Mouse (Mus musculus) MEL-GATA-1-ER (cell line): Measurements from ENCODE around the gene Znhit3.

ENCODE experiments used
- DNase-seq: peaks from one replicate; pipeline ENCODE4 v3.0.0-alpha.2; 2012; ENCODE audit warnings: low read depth; ENCODE audit errors: extremely low read depth

The Znhit3 gene

DNA sequence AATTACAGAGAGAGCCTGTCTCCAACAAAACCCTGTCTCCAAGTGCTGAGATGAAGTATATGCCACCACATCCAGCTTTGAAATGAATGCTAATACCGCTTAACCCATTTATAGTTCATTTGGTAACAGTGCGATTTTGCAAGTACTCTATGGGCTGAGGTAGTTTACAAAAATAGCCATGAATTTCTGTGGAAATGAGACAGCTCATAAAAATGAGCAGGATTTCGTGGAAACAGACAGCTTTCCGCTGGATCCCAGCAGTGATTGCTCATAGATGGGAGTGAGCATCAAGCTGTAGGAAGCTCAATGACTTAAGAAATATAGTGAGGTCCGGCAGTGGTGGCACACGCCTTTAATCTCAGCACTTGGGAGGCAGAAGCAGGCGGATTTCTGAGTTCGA lies 4.8 kb upstream of the Znhit3 start:
- no peak for DNase-seq

- DNase-seq = no peak
Observed at GRCm38 (mm10) chr11:84919951-84920350, 3.8 kb upstream of the Znhit3 start.

DNA sequence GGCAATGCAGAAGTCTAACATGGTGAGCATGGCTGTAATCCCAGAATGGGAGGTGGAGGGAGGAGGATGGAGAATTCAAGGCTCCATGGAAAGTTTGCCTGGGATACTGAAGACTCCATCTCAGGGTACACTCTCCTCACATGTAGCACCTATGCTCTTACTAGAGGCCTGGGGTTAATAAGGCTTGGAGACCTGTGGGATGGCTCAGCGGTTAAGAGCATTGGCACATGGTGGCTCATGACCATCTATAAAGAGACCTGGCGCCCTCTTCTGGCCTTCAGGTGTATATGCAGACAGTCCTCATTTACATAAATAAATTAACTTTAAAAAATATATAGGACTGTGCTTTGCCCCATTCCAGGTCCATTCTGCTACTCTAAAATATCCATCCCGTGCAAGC lies 3.1 kb upstream of the Znhit3 start:
- peak; percentile 71 for DNase-seq

GRCm38 (mm10) chr11:84918425-84918824 lies 2.3 kb upstream of the Znhit3 start:
- DNase-seq = peak; percentile 78

- DNase-seq = no peak
Observed at GRCm38 (mm10) chr11:84916703-84917300, 636 bp upstream of the Znhit3 start.

DNA sequence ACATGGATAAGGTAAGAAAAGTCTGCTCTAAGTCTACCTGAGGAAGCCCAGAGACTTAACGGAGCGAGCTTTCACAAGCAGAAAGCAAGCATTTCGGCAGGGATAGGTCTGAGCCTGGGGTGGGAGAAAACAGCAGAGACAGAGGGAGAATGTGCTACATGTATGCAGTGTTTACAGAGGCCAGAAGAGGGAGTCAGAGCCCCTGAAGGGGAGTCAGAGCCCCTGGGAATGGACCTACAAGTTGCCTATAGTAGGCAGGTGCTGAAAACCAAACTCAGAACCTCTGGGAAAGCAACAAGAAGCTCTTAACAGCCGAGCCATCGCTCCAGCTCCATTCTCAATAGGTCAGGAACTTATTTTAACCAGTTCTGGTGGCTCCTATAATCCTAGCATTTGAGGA lies 1.5 kb downstream of the Znhit3 start:
- peak; percentile 36 for DNase-seq

GRCm38 (mm10) chr11:84910411-84910810 lies 5.8 kb downstream of the Znhit3 start:
- DNase-seq = no peak

DNA sequence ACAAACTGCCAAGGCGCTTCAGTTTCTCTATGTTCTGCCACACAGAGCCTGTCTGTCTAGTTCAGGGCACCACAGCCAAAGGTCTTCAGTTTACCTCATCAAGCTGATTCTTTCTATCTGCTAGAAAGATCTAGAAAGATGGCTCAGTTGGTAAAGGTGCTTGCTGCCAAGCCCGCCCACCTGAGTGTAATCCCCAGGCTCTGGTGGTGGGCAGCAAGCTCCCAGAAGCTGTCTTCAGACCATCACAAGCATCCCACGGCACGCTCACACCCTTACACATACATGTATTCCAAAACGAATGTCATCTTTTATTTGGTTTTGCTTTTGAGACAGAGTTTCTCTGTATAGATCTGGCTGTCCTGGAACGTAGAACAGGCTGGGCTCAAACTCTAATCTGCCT lies 7.7 kb downstream of the Znhit3 start:
- DNase-seq = no peak

GRCm38 (mm10) chr11:84907081-84907480 lies 9.1 kb downstream of the Znhit3 start:
- no peak for DNase-seq

- no peak for DNase-seq
Observed at GRCm38 (mm10) chr11:84904597-84905144, 11.5 kb downstream of the Znhit3 start.

DNA sequence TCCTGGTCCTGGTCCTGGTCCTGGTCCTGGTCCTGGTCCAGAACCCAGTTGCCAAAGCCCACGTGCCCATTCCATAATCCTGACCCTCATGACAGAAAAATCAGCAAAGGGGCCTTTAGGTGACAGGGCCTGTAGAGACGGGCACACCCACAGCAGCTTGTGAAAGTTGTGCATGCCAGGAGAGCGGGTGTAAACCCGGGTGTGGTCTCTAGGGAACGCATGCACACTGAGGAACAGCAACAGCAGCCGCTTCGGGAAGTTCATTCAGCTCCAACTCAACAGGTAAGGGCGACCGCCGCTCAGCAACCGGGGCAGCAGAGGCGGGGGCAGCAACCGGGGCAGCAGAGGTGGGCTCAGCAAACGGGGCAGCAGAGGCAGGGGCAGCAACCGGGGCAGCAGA lies 23.1 kb downstream of the Znhit3 start:
- no peak for DNase-seq

- DNase-seq = no peak
Observed at GRCm38 (mm10) chr11:84891705-84892104, 24.5 kb downstream of the Znhit3 start.

DNA sequence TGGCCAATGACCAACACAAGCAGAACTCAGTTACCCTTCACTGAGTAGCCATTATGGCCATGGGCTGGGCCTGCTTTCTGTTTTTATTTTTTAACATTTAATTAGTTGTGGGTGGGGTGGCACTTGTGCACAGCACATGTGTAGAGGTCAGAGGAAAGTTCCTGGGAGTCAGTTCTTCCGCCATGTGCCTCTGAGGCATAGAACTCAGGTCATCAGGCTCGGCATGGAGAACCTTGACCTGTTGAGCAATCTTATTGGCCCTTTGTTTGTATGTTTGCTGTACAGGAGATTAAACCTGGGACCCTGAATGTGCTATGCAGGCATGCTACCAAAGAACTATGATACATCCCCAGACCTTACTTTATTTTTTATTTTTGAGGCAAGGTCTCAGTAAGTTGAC lies 26.7 kb downstream of the Znhit3 start:
- DNase-seq = no peak

DNA sequence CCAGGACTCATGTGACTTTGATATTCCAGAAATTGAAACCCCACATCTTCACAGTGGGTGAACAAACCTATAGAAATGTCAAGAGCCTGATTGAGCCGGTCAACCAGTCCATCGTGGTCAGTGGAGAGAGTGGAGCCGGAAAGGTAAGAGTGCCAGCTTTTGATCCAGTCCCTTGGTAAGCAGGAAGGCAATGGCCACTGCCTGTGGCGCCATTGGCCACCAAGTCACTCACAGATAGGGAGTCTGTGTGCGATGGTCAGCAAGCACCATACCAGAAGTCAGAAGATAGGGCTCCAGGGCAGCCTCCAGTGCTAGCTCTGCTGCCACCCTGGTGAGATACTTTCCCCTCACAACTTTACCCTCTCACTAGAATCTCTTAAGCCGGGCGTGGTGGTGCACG lies 28.1 kb downstream of the Znhit3 start:
- no peak for DNase-seq

DNA sequence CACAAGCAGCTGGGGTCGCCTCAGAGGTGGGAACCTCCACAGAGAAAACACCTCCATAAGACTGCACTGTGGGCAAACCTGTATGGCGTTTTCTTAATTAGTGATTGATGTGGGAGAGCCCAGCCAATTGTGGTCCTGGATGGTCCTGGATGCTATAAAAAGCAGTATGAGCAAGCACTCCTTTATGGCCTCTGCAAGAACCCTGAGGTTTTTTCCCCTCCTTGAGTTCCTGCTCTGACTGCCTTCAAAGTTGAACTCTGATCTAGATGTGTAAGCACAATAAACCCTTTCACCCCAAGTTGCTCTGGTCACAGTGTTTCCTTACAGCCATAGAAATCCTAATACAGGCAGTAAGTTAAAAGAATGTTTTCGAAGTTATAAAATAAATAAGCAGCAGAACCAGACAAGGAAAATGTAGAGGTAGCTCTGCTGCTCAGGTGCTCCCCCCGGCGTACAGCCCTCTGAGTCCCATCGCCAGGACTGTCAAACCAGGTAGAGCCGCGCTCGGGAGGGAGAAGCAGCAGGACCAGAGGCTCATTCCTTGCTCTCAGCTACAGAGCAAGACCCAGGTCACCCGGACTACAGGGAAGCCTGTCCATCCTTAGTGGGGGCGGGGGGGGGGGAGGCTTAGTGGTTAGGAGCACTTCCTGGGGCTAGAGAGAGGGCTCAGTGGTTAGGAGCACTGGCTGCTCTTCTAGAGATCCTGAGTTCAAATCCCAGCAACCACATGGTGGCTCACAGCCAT lies 29.2 kb downstream of the Znhit3 start:
- no peak for DNase-seq

DNA sequence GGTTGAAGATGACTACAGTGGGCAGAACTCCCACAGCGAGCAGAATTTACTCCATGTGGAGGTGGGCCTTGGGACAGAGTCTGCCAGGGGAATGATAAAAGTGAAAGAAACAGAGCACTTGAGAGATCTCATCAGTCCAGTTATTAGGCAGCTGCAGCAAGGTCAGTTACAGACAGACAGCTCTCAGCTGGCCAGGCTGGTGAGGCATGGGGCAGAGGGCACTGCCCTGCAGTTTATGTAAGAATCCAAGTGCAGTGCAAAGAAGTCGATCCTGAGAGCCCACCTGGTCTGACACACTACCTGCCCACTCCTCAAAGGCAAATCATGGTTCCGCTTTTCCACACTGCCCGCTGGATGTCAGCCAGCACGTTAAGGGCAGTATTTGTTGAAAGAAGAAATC lies 29.9 kb downstream of the Znhit3 start:
- DNase-seq = no peak

- no peak for DNase-seq
Observed at GRCm38 (mm10) chr11:84885238-84885637, 30.9 kb downstream of the Znhit3 start.

GRCm38 (mm10) chr11:84882346-84882745 lies 33.8 kb downstream of the Znhit3 start:
- DNase-seq = no peak

GRCm38 (mm10) chr11:84880971-84881370 lies 35.2 kb downstream of the Znhit3 start:
- DNase-seq = no peak

- DNase-seq = peak; percentile 15
Observed at GRCm38 (mm10) chr11:84880465-84880961, 35.7 kb downstream of the Znhit3 start.

- peak; percentile 36 for DNase-seq
Observed at GRCm38 (mm10) chr11:84879772-84880464, 36.2 kb downstream of the Znhit3 start, which contains the start of the genes Myo19 and Pigw. Gene Myo19 (plus strand): TSS chr11:84880148. Gene Pigw (minus strand): TSS chr11:84880285.
